Mouse (Mus musculus) lung, adult 18-20 months (tissue): ENCODE measurements at regions not wholly inside any gene's neighbourhood (a gene's known extent, or its start where the extent isn't known, plus 50 kb on each side); places are given as distances from the start of the nearest gene placed in this dataset.
A peak's percentile ranks its signal among the peaks of the same experiment; 100 is the strongest.

Source experiments
- DNase-seq, 2 experiments: peaks; one replicate each; pipeline ENCODE4 v3.0.0; 2022; ENCODE audit warnings: mixed read lengths in 2 of 2

- no peak for DNase-seq
Measured at GRCm38 (mm10) chr14:61696290-61696842, 89.1 kb downstream of the Kcnrg start.

- DNase-seq, result peak in 1 of 2 experiments; percentile 20
Measured at GRCm38 (mm10) chr14:61696886-61697554, 89.8 kb downstream of the Kcnrg start.

GRCm38 (mm10) chr14:61697704-61698103 lies 90.4 kb downstream of the Kcnrg start:
- DNase-seq, result no peak

GRCm38 (mm10) chr14:61698358-61699055 lies 91.2 kb downstream of the Kcnrg start:
- DNase-seq, result no peak

GRCm38 (mm10) chr14:61699638-61700037 lies 92.4 kb downstream of the Kcnrg start:
- DNase-seq, result no peak

- no peak for DNase-seq
Measured at GRCm38 (mm10) chr14:61701131-61701530, 93.9 kb downstream of the Kcnrg start.

- no peak for DNase-seq
Measured at GRCm38 (mm10) chr14:61703916-61704315, 96.7 kb downstream of the Kcnrg start.

- no peak for DNase-seq
Measured at GRCm38 (mm10) chr14:61706984-61707383, 99.7 kb downstream of the Kcnrg start.

- no peak for DNase-seq
Measured at GRCm38 (mm10) chr14:61708331-61708730, 101.1 kb downstream of the Kcnrg start.

GRCm38 (mm10) chr14:61715746-61716145 lies 108.5 kb downstream of the Kcnrg start:
- DNase-seq, result no peak

GRCm38 (mm10) chr14:61718392-61719124 lies 111.3 kb downstream of the Kcnrg start:
- no peak for DNase-seq

GRCm38 (mm10) chr14:61721302-61721701 lies 114.0 kb downstream of the Kcnrg start:
- no peak for DNase-seq

GRCm38 (mm10) chr14:61724942-61725341 lies 117.7 kb downstream of the Kcnrg start:
- DNase-seq, result no peak

GRCm38 (mm10) chr14:61728562-61728961 lies 121.3 kb downstream of the Kcnrg start:
- DNase-seq, result no peak

GRCm38 (mm10) chr14:61735541-61735940 lies 128.3 kb downstream of the Kcnrg start:
- DNase-seq, result no peak

- no peak for DNase-seq
Measured at GRCm38 (mm10) chr14:61736384-61737322, 129.4 kb downstream of the Kcnrg start.

GRCm38 (mm10) chr14:61737504-61738040 lies 130.3 kb downstream of the Kcnrg start:
- no peak for DNase-seq

- no peak for DNase-seq
Measured at GRCm38 (mm10) chr14:61739453-61739852, 132.2 kb downstream of the Kcnrg start.

- DNase-seq, result no peak
Measured at GRCm38 (mm10) chr14:61743855-61744408, 136.7 kb downstream of the Kcnrg start.

GRCm38 (mm10) chr14:61753421-61753820 lies 146.2 kb downstream of the Kcnrg start:
- no peak for DNase-seq

- DNase-seq, result no peak
Measured at GRCm38 (mm10) chr14:61756651-61757050, 149.4 kb downstream of the Kcnrg start.
